Mouse (Mus musculus) forebrain, embryonic 15.5 days (tissue): ENCODE measurements around the gene Fam122a. TPM values are rescaled to one million over a fixed set of nuclear protein-coding genes. Genes with fewer than 3 reads are reported as not detected.

Source experiments
- ATAC-seq: fragments of 200-750 bp; cut with Nextera tagmentation; replicated peaks from 2 replicates; pipeline ENCODE4 v1.8.0; 2017; ENCODE audit warnings: mild to moderate bottlenecking, moderate TSS enrichment, moderate library complexity
- H3K27ac ChIP-seq: fragments of 300-500 bp; sonication (generic); replicated peaks from 2 replicates; pipeline ENCODE4 v1.5.1; 2015; ENCODE audit warnings: mild to moderate bottlenecking, inconsistent platforms
- H3K27me3 ChIP-seq: fragments of 300-500 bp; sonication (generic); 2 replicates; pipeline ENCODE4 v1.6.1; 2015; ENCODE audit warnings: inconsistent platforms
- H3K36me3 ChIP-seq: fragments of 300-500 bp; sonication (generic); 2 replicates; pipeline ENCODE4 v1.6.1; 2015; ENCODE audit warnings: mild to moderate bottlenecking, inconsistent platforms
- H3K4me1 ChIP-seq: fragments of 300-500 bp; sonication (generic); 2 replicates; pipeline ENCODE4 v1.6.1; 2015; ENCODE audit warnings: inconsistent platforms
- H3K4me2 ChIP-seq: fragments of 300-500 bp; sonication (generic); replicated peaks from 2 replicates; pipeline ENCODE4 v1.6.1; 2015; ENCODE audit warnings: mild to moderate bottlenecking, inconsistent platforms
- H3K4me3 ChIP-seq: fragments of 300-500 bp; sonication (generic); 2 replicates; pipeline ENCODE4 v1.5.1; 2015; ENCODE audit warnings: mild to moderate bottlenecking, inconsistent platforms
- H3K9ac ChIP-seq: fragments of 300-500 bp; sonication (generic); replicated peaks from 2 replicates; pipeline ENCODE4 v1.6.1; 2015; ENCODE audit warnings: mild to moderate bottlenecking, inconsistent platforms
- H3K9me3 ChIP-seq: fragments of 300-500 bp; sonication (generic); 2 replicates; pipeline ENCODE4 v1.6.1; 2016; ENCODE audit warnings: inconsistent platforms
- WGBS: fragments of 180-500 bp; shearing (Covaris S2); methylation state at CpG from one replicate; pipeline ENCODE4 v1.1.7; 2015; ENCODE audit warnings: mixed read lengths; 5-methylcytosine and 5-hydroxymethylcytosine counted together
- polyA plus RNA-seq: library from polyadenylated mRNA; unstranded; fragments of >200 nt; fragmentation: Nextera tagmentation; extraction: Ambion mirVana; gene quantifications from 2 replicates; pipeline ENCODE4 v1.2.1, GENCODE M21; 2015

Gene Fam122a
- polyA plus RNA-seq, 1 experiment from 2014 or later = 57.7 TPM

DNA sequence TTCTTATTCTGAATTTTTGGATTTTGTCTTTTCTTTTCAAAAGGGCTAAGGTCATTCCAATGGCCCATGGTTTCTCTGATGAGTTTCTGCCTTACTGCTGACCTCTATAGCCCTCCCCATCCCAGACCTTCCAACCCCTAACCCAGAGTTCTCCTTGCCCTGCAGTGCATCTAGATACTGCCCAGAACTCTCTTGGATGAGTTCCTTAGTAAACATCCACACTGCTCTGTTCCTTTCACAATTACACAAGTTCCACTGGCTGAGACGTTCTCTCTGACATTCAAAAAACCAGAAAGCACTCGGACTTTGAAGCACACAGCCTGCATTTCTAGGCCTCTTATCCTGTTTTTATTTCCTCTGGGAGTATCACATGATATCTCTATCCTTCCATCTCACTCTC is 3.8 kb upstream of the Fam122a start:
- Histone ChIP-seq H3K4me1 (peaks cover 16% of the 10 kb centered on the region), H3K9me3 (no peaks in the 10 kb centered on the region), H3K4me3 (no peak overlapping the region), H3K27ac (no peak overlapping the region), H3K27me3 (no peaks in the 10 kb centered on the region), H3K36me3 (no peaks in the 10 kb centered on the region), H3K9ac (no peak overlapping the region), H3K4me2 (no peak overlapping the region)
- no peak for ATAC-seq
- WGBS = 61% methylated on average over 2 of the region's 2 CpGs

DNA sequence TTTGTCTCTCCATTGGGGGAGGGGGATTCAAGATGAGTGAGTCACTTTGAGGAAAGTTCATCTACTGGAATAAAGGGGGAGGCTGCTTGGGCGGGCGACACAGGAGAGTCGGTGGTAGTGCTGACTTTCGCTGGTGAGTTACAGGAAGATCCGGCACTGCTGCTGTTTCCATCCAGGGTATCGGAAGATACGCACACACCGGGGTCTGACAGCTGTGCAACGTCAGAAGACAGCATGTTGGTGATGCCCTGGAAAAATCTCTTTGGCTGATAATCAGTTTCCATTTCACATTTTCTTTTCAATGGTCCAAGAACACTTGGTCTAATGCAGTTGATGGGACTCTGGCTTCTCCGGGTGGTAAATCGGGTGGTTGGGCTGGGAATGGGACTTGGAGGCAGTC is 695 bp downstream of the Fam122a start:
- WGBS = 2% methylated on average over 11 of the region's 11 CpGs
- Histone ChIP-seq H3K4me1 (peaks cover 35% of the 10 kb centered on the region), H3K4me2 (peak overlapping the region; percentile 85), H3K9ac (peak overlapping the region; percentile 85), H3K27me3 (no peaks in the 10 kb centered on the region), H3K9me3 (no peaks in the 10 kb centered on the region), H3K27ac (peak overlapping the region; percentile 96), H3K4me3 (peak overlapping the region; percentile 75), H3K36me3 (no peaks in the 10 kb centered on the region)
- ATAC-seq = no peak

DNA sequence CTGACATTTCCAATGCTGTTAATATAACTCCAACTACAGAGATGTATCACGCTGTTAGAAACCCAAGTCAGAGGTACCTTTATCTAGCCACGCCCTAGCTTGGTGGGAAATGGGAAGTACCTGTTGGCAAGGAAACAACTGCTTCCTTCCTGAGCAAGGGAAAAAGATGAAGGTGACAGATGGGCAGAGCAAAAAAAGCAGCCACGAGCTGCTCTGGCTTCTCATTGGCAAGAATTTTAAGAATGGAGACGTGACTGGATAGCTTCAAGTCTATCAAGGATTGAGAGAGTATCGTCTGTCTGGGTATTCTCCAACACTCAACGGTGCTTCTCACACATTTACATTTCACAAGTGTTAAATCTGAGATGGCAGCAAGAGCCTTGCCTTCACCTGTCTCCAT is 1.9 kb downstream of the Fam122a start:
- H3K4me1 ChIP-seq = peaks cover 35% of the 10 kb centered on the region
- no peak overlapping the region for H3K27ac ChIP-seq
- H3K4me3 ChIP-seq = no peak overlapping the region
- H3K27me3 ChIP-seq = no peaks in the 10 kb centered on the region
- H3K36me3 ChIP-seq = no peaks in the 10 kb centered on the region
- no peak for ATAC-seq
- WGBS = 71% methylated on average over 6 of the region's 6 CpGs
- H3K4me2 ChIP-seq = peak overlapping the region; percentile 85; the same call in 1 of the 2 replicates
- H3K9ac ChIP-seq = no peak overlapping the region
- no peaks in the 10 kb centered on the region for H3K9me3 ChIP-seq

DNA sequence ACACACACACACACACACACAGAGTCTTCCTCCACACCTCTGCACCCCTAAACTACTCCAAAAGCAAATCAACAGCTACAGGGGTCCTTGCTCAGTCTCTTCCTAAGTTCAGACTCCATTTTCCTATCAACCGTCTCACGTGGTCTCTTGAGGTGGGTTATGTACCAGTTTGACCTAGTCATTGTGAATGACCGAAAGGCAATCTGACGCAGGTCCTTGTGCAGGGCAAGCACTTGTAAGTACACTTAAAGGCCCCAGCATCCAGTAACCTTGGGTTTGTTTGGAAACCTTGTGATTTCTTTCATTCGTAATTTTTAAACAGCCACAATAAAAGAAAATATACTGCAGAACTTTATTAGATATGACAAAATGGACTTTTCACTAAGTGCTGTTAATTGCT is 4.6 kb downstream of the Fam122a start:
- H3K4me3 ChIP-seq = no peak overlapping the region
- no peak overlapping the region for H3K27ac ChIP-seq
- H3K27me3 ChIP-seq = no peaks in the 10 kb centered on the region
- 94% methylated on average over 5 of the region's 5 CpGs for WGBS
- no peak overlapping the region for H3K9ac ChIP-seq
- no peak overlapping the region for H3K4me2 ChIP-seq
- H3K4me1 ChIP-seq = peaks cover 24% of the 10 kb centered on the region
- ATAC-seq = no peak
- H3K36me3 ChIP-seq = no peaks in the 10 kb centered on the region
- H3K9me3 ChIP-seq = no peaks in the 10 kb centered on the region

DNA sequence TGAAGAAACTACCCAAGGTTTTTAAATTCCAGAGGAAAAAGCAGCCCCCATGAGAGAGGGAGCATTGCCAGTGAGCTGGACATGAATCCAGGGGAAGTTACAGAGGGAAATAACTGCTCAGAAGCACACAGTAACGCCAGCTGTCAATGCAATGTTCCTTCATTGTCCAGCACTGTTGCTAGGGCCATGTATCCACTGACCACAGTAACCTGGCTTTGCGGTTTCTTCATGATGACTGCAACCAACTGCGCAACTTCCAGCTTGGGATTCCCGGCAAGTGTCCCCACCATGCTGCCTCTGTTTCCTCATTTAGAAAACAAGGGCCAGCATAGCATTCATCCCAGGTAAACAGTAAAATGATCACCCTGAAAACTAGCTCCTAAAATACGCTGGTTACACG is 5.6 kb downstream of the Fam122a start:
- Histone ChIP-seq H3K4me2 (no peak overlapping the region), H3K4me3 (no peak overlapping the region), H3K4me1 (peaks cover 24% of the 10 kb centered on the region), H3K27ac (no peak overlapping the region), H3K9me3 (no peaks in the 10 kb centered on the region), H3K36me3 (no peaks in the 10 kb centered on the region), H3K9ac (no peak overlapping the region), H3K27me3 (no peaks in the 10 kb centered on the region)
- ATAC-seq = no peak
- 93% methylated on average over 6 of the region's 6 CpGs for WGBS

DNA sequence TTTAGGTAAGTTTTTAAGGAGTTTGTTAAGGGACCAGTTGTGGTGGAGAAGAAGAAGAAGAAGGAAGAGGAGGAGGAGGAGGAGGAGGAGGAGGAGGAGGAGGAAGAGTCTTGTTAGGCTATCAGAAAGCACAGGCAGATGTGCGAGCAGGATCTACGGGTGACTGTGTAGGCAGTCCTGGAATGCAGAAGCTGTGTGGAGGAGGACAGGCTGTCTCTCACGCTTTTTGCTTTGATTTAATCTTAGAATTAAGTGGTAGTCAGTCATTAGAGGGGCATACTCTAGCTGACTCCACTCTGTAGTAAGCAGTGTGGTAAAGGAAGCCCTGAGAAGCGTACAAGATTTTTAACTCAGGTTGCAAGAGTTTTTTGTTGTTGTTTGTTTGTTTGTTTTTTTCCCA is 7.9 kb downstream of the Fam122a start:
- Histone ChIP-seq H3K4me2 (no peak overlapping the region), H3K27ac (no peak overlapping the region), H3K4me3 (no peak overlapping the region), H3K36me3 (no peaks in the 10 kb centered on the region), H3K27me3 (no peaks in the 10 kb centered on the region), H3K4me1 (0 out of 2 replicates have a peak, but pooled peaks cover 4% of the 10 kb centered on the region), H3K9me3 (no peaks in the 10 kb centered on the region), H3K9ac (no peak overlapping the region)
- WGBS = 81% methylated on average over 4 of the region's 4 CpGs
- no peak for ATAC-seq

DNA sequence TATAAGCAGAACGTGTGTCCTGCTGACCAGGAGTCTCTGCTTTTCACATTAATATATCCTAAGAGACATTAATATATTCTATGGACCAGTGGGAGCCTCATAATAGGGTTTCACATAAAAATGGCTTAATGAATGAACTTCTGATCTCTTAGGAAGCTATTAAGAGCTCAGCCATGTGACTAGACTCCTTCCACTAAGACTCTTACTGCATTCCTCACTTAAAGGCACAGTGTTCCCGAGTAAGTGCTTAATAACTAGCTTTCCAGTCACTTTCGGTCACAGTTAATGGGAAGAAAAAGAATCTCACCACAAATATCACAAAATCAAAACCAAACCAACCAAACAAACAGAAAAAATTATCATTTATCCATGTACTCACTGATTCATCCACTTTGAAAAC is 8.5 kb downstream of the Fam122a start:
- Histone ChIP-seq H3K9me3 (no peaks in the 10 kb centered on the region), H3K4me2 (no peak overlapping the region), H3K27ac (no peak overlapping the region), H3K36me3 (no peaks in the 10 kb centered on the region), H3K4me3 (no peak overlapping the region), H3K27me3 (no peaks in the 10 kb centered on the region), H3K9ac (no peak overlapping the region), H3K4me1 (no peaks in the 10 kb centered on the region)
- 64% methylated on average over 3 of the region's 3 CpGs for WGBS
- ATAC-seq = no peak

DNA sequence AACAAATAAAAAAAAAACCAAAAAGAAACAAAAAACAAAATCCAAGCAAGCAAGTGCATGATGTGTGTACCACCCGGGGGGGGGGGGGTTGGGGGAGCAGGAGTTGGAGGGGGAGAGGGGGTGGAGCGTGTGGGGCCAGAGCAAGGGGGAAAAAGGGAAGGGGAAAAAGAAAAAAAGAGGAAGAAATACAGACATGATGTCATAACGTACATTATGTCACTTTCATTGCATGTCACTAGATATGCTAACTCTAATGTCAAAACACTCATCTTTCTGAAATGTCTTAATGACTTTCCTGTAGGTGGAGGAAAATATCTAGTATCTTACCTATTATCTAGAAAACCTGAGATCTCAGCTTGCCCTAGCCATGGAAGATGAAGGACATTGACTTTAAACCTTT is 14.1 kb downstream of the Fam122a start:
- H3K9me3 ChIP-seq = no peaks in the 10 kb centered on the region
- no peak for ATAC-seq
- no peak overlapping the region for H3K9ac ChIP-seq
- H3K4me3 ChIP-seq = no peak overlapping the region
- H3K4me2 ChIP-seq = no peak overlapping the region
- peaks cover 5% of the 10 kb centered on the region; the same call in 1 of the 2 replicates for H3K4me1 ChIP-seq
- WGBS = 72% methylated on average over 3 of the region's 3 CpGs
- H3K36me3 ChIP-seq = no peaks in the 10 kb centered on the region
- no peaks in the 10 kb centered on the region for H3K27me3 ChIP-seq
- H3K27ac ChIP-seq = no peak overlapping the region

DNA sequence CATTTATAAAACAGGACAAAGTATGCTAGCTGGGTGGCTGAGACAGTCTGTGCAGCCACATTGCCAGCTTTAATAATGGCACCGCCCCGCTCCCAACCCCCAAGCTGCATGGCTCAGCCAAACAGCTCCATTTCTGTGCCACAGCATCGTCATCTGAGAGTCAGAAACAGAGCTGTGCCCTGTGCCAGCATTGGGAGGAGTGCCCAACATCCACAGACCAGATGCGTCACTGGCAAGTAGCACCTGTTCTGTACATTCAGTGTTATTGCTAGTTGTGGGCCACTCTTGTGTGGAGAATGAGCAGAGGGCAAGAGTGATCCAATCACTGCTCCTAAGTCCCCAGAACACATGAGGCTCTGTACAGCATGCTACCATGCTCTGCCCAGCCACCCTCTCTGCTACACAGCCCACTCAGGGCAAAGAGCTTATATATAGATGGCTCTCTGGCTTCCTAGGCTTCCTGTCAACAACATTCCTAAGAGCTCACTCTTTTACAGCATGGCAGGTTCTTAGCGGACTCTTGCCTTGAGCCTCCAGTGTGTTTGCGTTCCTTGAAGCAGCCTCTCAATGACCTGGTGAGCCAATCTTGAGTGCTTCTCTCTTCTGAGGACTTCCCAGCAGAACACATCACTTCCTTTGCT is 20.4 kb downstream of the Fam122a start:
- H3K27ac ChIP-seq = peak overlapping the region; percentile 23; the same call in 1 of the 2 replicates
- peak; percentile 17; the same call in 1 of the 2 replicates for ATAC-seq
- WGBS = 70% methylated on average over 6 of the region's 6 CpGs

DNA sequence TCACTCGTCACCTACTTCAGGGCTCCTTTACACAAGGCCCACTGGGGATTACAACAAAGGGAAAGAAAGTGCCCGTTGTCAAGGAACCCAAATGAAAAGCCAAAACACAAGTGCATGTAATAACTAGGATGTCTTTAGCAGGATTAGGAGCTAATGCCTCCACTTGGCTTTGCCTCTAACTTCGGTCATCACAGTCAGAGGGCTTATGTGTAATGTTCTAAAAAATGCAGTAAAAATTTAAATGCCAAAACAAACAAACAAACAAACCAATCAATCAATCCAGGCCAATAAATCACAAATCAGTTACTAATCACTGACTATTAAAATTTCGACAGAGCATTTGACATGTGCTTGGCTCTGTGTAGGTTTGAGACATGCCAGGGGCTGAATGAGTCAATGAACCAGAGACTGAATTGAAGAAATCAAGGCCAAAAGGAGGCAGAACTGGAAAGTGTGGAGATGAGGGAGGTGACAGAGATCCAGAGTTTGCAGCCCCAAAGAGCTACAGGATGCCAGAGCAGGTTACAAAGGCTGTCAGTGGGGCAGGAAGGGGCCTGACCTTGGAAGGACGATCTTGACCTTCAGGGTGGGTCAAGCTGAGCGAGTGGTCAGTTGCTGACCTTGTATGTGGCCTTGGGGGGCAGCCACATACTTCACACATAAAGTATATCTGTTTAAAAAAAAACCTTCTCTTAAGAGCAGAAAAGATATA is 21.8 kb downstream of the Fam122a start:
- Histone ChIP-seq H3K27ac (no peak overlapping the region), H3K4me1 (peaks cover 33% of the 10 kb centered on the region), H3K27me3 (no peaks in the 10 kb centered on the region), H3K9me3 (no peaks in the 10 kb centered on the region), H3K4me2 (no peak overlapping the region), H3K9ac (no peak overlapping the region), H3K4me3 (no peak overlapping the region), H3K36me3 (no peaks in the 10 kb centered on the region)
- WGBS = 74% methylated on average over 6 of the region's 6 CpGs
- ATAC-seq = no peak

More for the DNA sequence above, 20.4 kb downstream of the Fam122a start:
- H3K9ac ChIP-seq = no peak overlapping the region
- no peak overlapping the region for H3K4me3 ChIP-seq
- H3K27me3 ChIP-seq = no peaks in the 10 kb centered on the region
- no peaks in the 10 kb centered on the region for H3K9me3 ChIP-seq
- H3K4me2 ChIP-seq = no peak overlapping the region
- H3K4me1 ChIP-seq = peaks cover 33% of the 10 kb centered on the region
- H3K36me3 ChIP-seq = no peaks in the 10 kb centered on the region

DNA sequence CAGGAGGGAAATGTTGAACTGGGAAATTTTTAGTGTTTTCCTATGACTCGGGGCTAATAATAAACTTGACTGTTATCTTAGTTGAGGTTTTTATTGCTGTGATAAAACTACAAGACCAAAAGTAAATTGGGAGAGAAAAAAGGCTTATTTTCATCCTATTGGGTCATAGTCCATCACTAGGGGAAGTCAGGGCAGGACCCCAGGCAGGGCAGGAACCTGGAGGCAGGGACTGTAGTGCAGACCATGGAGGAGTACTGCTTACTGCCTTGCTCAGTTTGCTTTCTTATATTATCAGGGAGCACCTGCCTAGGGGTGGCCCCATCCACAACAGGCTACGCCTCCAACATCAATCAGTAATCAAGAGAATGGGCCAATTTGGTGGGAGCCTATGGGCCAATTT is 22.7 kb downstream of the Fam122a start:
- Histone ChIP-seq H3K4me1 (peaks cover 33% of the 10 kb centered on the region), H3K36me3 (no peaks in the 10 kb centered on the region), H3K4me2 (no peak overlapping the region), H3K27me3 (no peaks in the 10 kb centered on the region), H3K9ac (no peak overlapping the region), H3K4me3 (no peak overlapping the region), H3K27ac (peak overlapping the region; percentile 72; the same call in 1 of the 2 replicates), H3K9me3 (no peaks in the 10 kb centered on the region)
- WGBS = 89% methylated on average over 2 of the region's 2 CpGs
- no peak for ATAC-seq

DNA sequence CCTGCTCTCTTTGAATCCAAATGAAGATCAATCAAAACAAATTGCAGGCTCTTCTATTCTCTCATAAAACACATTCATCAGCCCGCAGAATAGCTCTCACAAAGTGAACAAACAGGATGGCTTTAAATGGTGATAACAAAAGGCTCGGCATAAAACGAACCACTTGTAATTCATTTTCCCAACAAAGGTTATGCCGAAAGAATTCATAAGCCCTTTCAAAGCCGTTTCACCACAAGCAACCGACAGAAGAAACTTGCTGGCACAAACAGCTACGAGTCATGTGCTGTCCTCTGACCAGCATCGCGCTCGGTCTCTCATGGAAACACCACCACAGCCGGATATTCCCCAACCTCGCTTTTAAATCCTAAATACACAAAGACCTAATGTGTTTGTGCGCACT is 23.8 kb downstream of the Fam122a start:
- H3K36me3 ChIP-seq = no peaks in the 10 kb centered on the region

More for the DNA sequence above, 23.8 kb downstream of the Fam122a start:
- Histone ChIP-seq H3K9ac (peak overlapping the region; percentile 17; the same call in 1 of the 2 replicates), H3K27ac (peak overlapping the region; percentile 72), H3K9me3 (no peaks in the 10 kb centered on the region), H3K4me3 (peak overlapping the region; percentile 1; the same call in 1 of the 2 replicates), H3K4me2 (peak overlapping the region; percentile 30), H3K4me1 (peaks cover 33% of the 10 kb centered on the region), H3K27me3 (no peaks in the 10 kb centered on the region)
- peak; percentile 71; the same call in 1 of the 2 replicates for ATAC-seq
- WGBS = 7% methylated on average over 13 of the region's 13 CpGs
